Mouse (Mus musculus) left cerebral cortex, postnatal 4 days (tissue): Measurements from ENCODE around the gene Itgb3bp. TPM values are rescaled to one million over a fixed set of nuclear protein-coding genes. Genes with fewer than 3 reads are reported as not detected.

Source experiments
- DNase-seq: peaks from one replicate; pipeline ENCODE4 v3.0.0-alpha.2; 2022
- intact Hi-C: fragments of 180-260 bp; cut with DNase I; formaldehyde crosslinking; loops from one replicate; pipeline ENCODE4 v1.15.1; 2025
- total RNA-seq, 2 experiments: library from RNA; stranded (reverse); gene quantifications; 2 replicates each; pipeline ENCODE4 v1.2.3; 2021

The Itgb3bp gene
- total RNA-seq, 2 experiments from 2014 or later, result 4.1 to 4.5 TPM

- intact Hi-C loops, result no loop called here
- DNase-seq, result no peak
Observed at GRCm38 (mm10) chr4:99739836-99740235, 189.8 kb downstream of the Itgb3bp start.

- intact Hi-C loops, result no loop called here
- no peak for DNase-seq
Observed at GRCm38 (mm10) chr4:99725914-99726451, 203.6 kb downstream of the Itgb3bp start.

- DNase-seq, result no peak
- intact Hi-C loops, result no loop called here
Observed at GRCm38 (mm10) chr4:99724331-99724730, 205.3 kb downstream of the Itgb3bp start.

- intact Hi-C loops, result no loop called here
Observed at GRCm38 (mm10) chr4:99717905-99718304, 211.7 kb downstream of the Itgb3bp start.

GRCm38 (mm10) chr4:99715783-99716416, 213.7 kb downstream of the Itgb3bp start:
- intact Hi-C loops, result no loop called here
- DNase-seq, result no peak

More at GRCm38 (mm10) chr4:99717905-99718304, 211.7 kb downstream of the Itgb3bp start:
- no peak for DNase-seq

Other genes with a start within 250 kb of the Itgb3bp start
- gene Alg6, start 214.1 kb downstream of the Itgb3bp start, total RNA-seq, result 10 to 100 TPM; 13.1 to 13.5 TPM
- gene Efcab7, start 100.6 kb downstream of the Itgb3bp start, total RNA-seq, result 10 to 100 TPM in 1 of 2 experiments, 1 to 10 TPM in 1; 9.4 to 11.6 TPM
- 10 to 100 TPM; 32.5 to 40.5 TPM for gene Pgm1, start 399 bp downstream of the Itgb3bp start, total RNA-seq
- 1 to 10 TPM; 1.2 to 1.4 TPM for gene Ror1, start 166.0 kb upstream of the Itgb3bp start, total RNA-seq